Mouse (Mus musculus) left cerebral cortex, postnatal 25 days (tissue): ENCODE data around the gene Zbtb42. TPM values are rescaled to one million over a fixed set of nuclear protein-coding genes. Genes with fewer than 3 reads are reported as not detected.

Experiments used
- DNase-seq, 2 experiments: peaks; one replicate each; pipeline ENCODE4 v3.0.0; 2022; ENCODE audit warnings: low spot score in 2 of 2, mixed read lengths in 1 of 2
- intact Hi-C: fragments of 180-260 bp; cut with DNase I; formaldehyde crosslinking; loops from one replicate; pipeline ENCODE4 v1.15.1; 2025
- total RNA-seq, 2 experiments: library from RNA; stranded (reverse); gene quantifications; 2 replicates each; pipeline ENCODE4 v1.2.3; 2021

Zbtb42 gene
- total RNA-seq, 2 experiments from 2014 or later, result 0.76 to 1.3 TPM

DNA sequence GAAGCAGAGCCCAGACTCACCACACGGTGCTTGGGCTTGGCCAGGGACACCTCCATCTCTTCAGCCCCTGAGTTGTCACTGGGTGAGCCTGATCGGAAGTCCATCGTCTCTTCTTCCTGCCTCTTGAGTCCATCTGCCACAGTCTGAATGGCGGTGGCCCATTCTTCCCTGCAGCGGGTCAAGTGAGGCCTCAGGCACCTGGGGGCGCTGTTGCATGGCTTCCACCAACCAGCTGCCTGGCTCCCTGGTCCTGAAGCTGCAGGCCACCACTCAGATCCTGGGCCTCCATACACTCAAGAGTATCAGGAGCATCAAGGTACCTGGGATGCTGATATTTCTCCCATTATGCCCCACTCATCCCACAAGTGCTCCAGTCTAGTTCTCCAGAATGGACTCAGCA, 19.5 kb upstream of the Zbtb42 start:
- DNase-seq, result peak; percentile 44 to 52
- intact Hi-C loops, result no loop called here

DNA sequence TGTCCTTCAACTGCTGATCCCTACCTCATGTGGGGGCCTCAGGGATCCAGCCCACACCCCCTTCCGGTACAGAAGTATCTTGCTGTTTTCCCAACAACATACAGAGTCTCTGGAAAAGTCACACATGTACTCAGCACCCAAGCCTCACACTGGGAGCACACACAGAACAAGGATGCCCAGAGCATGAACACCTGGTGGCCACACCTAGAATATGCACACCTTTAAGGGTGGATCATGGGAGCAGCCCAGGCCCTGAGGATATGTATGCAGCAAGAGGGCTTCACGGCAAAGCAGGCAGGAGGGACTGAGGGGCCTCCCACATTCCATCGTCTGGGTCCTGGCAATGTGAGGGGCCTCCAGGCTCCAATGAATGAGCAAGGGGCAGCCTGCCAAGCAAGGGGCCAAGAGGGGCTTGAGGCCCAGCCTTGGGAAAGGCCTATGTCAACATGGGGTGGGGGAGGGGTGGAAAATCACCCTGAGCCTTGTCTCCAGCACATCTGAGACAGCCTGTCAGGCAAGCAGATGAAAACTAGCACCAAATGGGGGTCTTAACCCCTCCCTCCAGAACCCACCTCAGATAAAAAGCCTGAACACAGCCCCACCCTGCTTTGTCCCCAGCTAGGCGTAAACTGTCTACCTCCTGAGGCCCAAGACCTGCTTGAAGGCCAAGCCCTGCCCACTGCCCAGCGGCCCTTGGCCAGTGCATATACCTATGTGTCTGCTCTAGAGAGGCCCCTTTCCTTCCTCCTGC, 17.9 kb upstream of the Zbtb42 start:
- intact Hi-C loops, result no loop called here
- DNase-seq, result no peak

DNA sequence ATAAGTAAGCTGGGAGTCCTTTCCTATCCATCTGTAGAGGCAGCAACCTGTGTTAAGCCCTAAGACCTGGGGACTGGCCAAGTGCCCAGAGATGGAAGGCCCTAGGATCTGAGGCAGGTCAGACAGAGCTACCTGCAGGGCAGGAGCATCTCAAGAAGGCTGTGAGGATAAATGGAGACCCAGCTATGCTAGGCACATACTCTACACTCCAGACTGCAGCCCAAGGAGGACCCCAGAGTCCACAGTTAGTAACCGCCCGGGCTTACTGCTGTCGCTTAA, 17.4 kb upstream of the Zbtb42 start:
- intact Hi-C loops, result no loop called here
- no peak for DNase-seq

GRCm38 (mm10) chr12:112661851-112662250, 16.8 kb upstream of the Zbtb42 start:
- no peak for DNase-seq

DNA sequence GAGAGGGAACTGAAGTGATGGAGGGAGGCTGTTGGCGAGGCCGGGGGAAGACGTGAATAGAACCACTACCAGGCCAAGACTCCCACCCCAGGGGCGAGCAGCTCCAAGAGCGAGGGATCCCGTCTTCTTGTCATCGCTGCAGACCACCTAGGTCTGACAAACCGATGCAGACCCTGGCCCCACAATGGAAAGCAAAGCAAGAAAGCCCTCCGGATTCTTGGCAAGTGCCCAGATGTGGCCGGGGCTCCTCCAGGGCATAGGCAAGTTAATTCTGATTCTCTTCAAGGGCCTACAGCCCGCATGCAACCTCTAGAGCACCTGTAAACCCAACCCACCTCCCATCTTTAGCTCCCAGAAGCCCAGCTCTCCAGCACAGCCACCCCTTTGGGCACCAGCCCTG, 15.3 kb upstream of the Zbtb42 start:
- intact Hi-C loops, result no loop called here
- DNase-seq, result no peak

More at GRCm38 (mm10) chr12:112661851-112662250, 16.8 kb upstream of the Zbtb42 start:
- intact Hi-C loops, result no loop called here

GRCm38 (mm10) chr12:112663716-112664115, 14.9 kb upstream of the Zbtb42 start:
- DNase-seq, result no peak
- intact Hi-C loops, result no loop called here

DNA sequence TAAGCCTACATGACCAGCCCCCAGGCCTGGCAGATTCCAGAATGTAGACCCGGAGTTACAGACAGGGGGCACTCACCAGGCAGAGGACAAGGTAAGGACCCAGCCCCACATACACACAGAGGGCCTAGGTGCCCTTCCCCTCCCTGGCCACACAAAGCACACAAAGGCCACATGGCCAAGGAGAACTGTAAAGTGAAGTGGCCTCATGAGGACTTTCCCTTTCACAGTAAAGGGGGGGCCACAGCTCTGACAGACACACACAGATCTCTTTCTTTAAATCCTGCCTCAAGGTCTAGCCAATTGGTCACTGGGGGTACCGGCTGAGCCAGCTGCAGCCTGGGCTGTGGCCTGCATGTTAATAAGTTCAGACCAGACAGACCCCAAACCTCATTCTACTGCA, 14.5 kb upstream of the Zbtb42 start:
- intact Hi-C loops, result no loop called here
- no peak for DNase-seq

GRCm38 (mm10) chr12:112664656-112665055, 14.0 kb upstream of the Zbtb42 start:
- intact Hi-C loops, result no loop called here

GRCm38 (mm10) chr12:112665445-112665844, 13.2 kb upstream of the Zbtb42 start:
- DNase-seq, result peak; percentile 79 to 83
- intact Hi-C loops, result no loop called here

More at GRCm38 (mm10) chr12:112664656-112665055, 14.0 kb upstream of the Zbtb42 start:
- DNase-seq, result no peak

GRCm38 (mm10) chr12:112665881-112666544, 12.6 kb upstream of the Zbtb42 start:
- intact Hi-C loops, result no loop called here
- DNase-seq, result no peak

DNA sequence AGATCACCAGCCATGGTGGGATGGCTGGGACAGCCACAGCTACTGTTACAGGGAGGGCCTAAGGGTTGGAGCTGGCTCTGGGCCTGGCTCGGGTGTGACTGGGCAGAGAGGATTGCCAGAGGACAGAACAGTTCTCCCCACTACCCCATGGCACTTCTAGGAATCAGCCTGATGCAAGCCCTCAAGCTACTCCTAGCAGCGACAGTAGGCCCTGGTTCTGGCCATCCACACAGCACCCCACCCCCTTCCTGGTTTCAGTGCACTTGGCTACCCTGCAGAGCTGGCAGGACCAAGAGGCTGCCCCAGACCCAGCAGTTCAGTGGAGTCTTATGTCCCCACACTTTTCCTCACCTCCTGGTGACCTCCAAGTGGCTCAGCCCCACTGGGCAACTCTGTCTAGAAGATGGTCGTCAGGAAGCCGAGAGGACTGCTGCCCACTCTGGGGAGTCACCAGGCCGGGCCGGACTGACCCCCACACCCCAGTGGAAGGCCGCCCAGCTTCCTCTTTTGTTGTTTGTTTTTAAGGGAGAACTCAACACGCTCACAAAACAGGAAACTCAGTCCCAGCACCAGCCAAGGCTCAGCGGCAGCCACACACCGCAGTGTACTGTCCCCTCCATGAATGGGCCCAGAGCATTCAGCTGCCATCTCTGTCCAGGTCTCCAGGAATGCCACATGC, 10.9 kb upstream of the Zbtb42 start:
- intact Hi-C loops, result no loop called here

DNA sequence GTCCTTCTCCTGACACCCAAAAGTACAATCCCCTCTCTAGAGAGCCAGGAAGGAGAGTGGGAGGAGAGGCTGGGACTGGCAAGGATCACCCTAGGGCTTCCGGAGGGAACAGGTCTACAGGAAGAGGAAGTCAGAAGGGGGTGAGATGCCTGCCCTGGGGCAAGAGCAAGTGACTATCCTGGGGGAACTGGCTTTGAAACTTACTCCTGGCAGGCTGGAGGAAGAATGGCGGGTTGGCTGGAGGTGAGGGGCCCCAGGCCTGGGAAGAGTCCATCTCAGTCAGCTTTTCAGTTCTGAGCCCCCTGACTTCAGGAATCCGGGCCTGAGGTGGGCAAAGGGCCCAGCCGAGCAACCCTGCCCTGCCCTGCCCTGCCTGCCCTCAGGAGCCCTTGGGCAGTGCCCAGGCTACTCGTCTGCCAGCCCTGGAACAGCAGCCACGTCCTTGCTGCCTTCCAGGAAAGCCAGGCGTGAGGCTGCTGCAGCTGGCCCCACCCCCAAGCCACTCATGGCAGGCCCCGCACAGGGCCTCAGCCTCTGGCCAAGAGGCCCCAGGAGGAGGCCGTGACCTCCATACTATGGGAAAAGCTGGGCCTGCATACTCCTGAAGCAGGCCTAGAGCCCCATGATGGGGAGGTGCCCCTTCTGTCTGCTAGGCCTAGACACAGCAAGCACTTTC, 7.8 kb upstream of the Zbtb42 start:
- DNase-seq, result no peak
- intact Hi-C loops, result no loop called here

More for the DNA sequence above, 10.9 kb upstream of the Zbtb42 start:
- peak; percentile 31 to 47 for DNase-seq

GRCm38 (mm10) chr12:112671891-112672290, 6.7 kb upstream of the Zbtb42 start:
- intact Hi-C loops, result no loop called here

DNA sequence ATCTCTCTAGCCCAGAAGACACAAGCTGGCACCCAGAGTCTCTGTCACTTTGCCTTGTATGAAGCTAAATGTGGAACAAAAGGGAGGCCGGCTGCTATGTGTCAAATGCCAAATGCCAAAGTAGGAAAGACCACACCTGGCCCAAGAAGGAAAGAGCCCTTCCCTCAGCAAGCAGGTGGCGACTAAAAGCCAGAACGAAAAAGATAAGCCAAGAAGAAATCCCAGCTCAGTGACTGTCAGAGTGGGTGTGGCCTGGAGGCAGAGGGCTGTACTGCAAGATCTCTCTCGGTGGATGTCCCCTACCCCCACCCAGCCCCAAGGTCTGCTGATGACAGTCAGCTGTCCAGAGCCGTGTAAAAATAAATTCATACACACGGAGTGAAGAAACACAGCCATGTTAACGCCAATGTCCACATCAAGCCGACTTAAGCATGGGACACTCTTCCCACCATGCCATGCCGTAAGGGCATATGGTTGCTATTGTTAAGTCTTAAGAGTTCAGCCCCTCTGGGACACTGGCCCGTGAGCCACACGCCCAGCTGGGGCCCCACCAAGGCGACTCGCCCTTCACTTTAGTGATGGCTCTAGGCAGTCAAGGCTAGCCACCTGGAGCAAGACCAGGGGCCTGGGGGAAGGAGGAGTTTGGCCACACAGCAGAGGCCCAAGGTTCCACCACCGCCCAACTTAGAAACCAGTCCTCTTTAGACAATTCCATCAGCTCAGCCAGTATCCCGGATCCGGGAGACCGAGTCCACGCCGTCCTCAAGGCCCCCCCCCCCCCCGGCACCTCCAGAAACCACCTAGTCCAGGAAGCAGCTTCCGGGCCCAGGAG, 5.7 kb upstream of the Zbtb42 start:
- DNase-seq, result no peak
- intact Hi-C loops, result no loop called here

More at GRCm38 (mm10) chr12:112671891-112672290, 6.7 kb upstream of the Zbtb42 start:
- no peak for DNase-seq

GRCm38 (mm10) chr12:112673576-112674091, 5.0 kb upstream of the Zbtb42 start:
- peak; percentile 36 to 56 for DNase-seq
- intact Hi-C loops, result loop anchor here (2.0 kb wide), 1 partner anchor 49 kb away; no protein-coding TSS in a partner anchor

DNA sequence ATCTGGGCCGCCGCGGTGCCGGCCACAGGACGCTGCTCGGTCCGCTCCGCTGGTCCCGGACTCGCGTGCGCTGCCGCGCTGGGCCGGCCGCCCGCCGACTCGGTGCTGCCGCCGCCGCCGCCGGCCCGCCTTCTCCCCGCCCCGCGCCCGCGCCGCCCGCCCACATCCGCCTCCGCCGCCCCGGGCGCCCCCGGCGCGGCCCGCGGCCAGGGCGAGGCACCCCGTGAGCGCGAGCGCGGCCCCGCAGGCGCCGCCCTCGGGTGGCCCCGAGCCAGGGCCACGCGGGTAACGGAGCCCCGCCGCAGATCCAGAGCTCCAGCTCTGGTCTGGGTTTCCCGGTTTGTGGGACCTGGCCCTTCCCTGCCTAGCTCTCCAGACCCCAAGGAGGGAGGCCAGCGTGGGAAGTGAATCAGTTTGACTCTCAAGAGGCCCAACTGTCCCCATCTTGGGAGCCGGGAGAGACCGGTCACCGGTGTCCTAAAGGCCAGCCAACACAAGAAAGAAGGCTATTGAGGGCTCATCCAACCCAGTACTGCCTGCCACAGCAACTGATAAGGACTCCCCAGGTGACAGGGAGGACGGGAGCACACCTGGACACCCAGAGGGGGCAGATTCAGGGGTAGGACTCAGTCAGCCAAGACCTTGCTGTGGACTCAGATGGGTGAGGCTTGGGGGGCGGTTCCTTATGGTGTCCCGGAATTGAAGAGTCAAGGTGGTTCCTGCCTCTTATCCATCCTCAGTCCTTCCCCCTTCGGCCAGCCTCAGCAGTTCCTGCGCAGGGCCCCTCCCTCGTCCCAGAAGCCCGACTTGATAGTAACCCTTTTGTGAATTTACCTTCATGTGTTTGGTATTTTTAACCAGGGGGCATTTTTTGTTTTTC, 4.3 kb upstream of the Zbtb42 start, which contains the start of gene Akt1:
TSS of gene Akt1 (minus strand) at position 753 of the 880 bp plus-strand sequence.
- intact Hi-C loops, result loop anchor here (1.0 to 2.0 kb wide), 2 partner anchors 21 to 48 kb away; no protein-coding TSS in a partner anchor
- DNase-seq, result peak; percentile 34 to 45

GRCm38 (mm10) chr12:112675245-112676035, 3.2 kb upstream of the Zbtb42 start:
- DNase-seq, result peak; percentile 78 to 83
- intact Hi-C loops, result loop anchor here (1.0 to 2.0 kb wide), 2 partner anchors 22 to 47 kb away; no protein-coding TSS in a partner anchor
